Mouse (Mus musculus) cortical plate, adult 2 months (tissue): ENCODE measurements around the gene Zdhhc1.

ENCODE experiments used
- CTCF ChIP-seq: fragments of 200-500 bp; IDR thresholded peaks from 2 replicates; pipeline ENCODE4 v1.5.1; 2011; ENCODE audit warnings: mild to moderate bottlenecking, control low read depth, low read length; ENCODE audit not compliant: insufficient read depth; ENCODE audit errors: extremely low read depth
- POLR2A ChIP-seq: fragments of 200-500 bp; IDR thresholded peaks from 2 replicates; pipeline ENCODE4 v1.6.1; 2011; ENCODE audit warnings: mild to moderate bottlenecking, low read length, control low read depth; ENCODE audit not compliant: insufficient read depth; ENCODE audit errors: extremely low read depth

- TF ChIP-seq CTCF (no peak), POLR2A (no peak)
Measured at GRCm38 (mm10) chr8:105484030-105484368, 12.7 kb downstream of the Zdhhc1 start.
